Mouse (Mus musculus): ENCODE data around the gene Kynu. TPM values are rescaled to one million over a fixed set of nuclear protein-coding genes. Genes with fewer than 3 reads are reported as not detected.

The Kynu gene
- polyA plus RNA-seq, 1 experiment from 2014 or later, result 0.21 TPM

GRCm38 (mm10) chr2:43727693-43728092, 172.6 kb downstream of the Kynu start:
- Histone ChIP-seq H3K27ac (replicated peaks; ENCODE audit: low read depth, low read length) (no peak overlapping the region), H3K4me3 (ENCODE audit: low read depth, low read length) (no peak overlapping the region), H3K27me3 (ENCODE audit: control insufficient read depth, insufficient read depth, low read length) (no peaks in the 10 kb centered on the region), H3K9me3 (ENCODE audit: control insufficient read depth, low read length) (no peaks in the 10 kb centered on the region), H3K4me1 (ENCODE audit: control insufficient read depth, insufficient read depth, low read length) (no peaks in the 10 kb centered on the region), H3K4me2 (ENCODE audit: low read depth, severe bottlenecking) (no peak overlapping the region), H3K36me3 (ENCODE audit: control insufficient read depth, insufficient read depth, low read length) (no peaks in the 10 kb centered on the region), H3K9ac (ENCODE audit: low read length) (no peak overlapping the region)
- ATAC-seq (ENCODE audit: insufficient number of reproducible peaks, low FRiP score, low TSS enrichment, low read depth) (no peak), DNase-seq (ENCODE audit: low spot score) (no peak)
- 82% methylated on average over 8 of the region's 8 CpGs for WGBS

- Histone ChIP-seq H3K9ac (ENCODE audit: low read length) (no peak overlapping the region), H3K27me3 (ENCODE audit: control insufficient read depth, insufficient read depth, low read length) (no peaks in the 10 kb centered on the region), H3K9me3 (ENCODE audit: control insufficient read depth, low read length) (no peaks in the 10 kb centered on the region), H3K4me2 (ENCODE audit: low read depth, severe bottlenecking) (no peak overlapping the region), H3K4me3 (ENCODE audit: low read depth, low read length) (no peak overlapping the region), H3K27ac (replicated peaks; ENCODE audit: low read depth, low read length) (no peak overlapping the region), H3K36me3 (ENCODE audit: control insufficient read depth, insufficient read depth, low read length) (no peaks in the 10 kb centered on the region), H3K4me1 (ENCODE audit: control insufficient read depth, insufficient read depth, low read length) (no peaks in the 10 kb centered on the region)
- ATAC-seq (ENCODE audit: insufficient number of reproducible peaks, low FRiP score, low TSS enrichment, low read depth), result no peak
- DNase-seq (ENCODE audit: low spot score), result no peak
- 87% methylated on average over 3 of the region's 3 CpGs for WGBS
Observed at GRCm38 (mm10) chr2:43728831-43729230, 173.7 kb downstream of the Kynu start.

Other genes with a start within 250 kb of the Kynu start
- 0.21 and 0.32 TPM in 2 replicates for gene Arhgap15, start 193.5 kb downstream of the Kynu start, polyA plus RNA-seq (2014; fragmentation: Nextera tagmentation; extraction: Ambion mirVana)